Mouse (Mus musculus): ENCODE results near the gene Spata46. TPM values are rescaled to one million over a fixed set of nuclear protein-coding genes. Genes with fewer than 3 reads are reported as not detected.

The Spata46 gene
- polyA plus RNA-seq, 1 experiment, result 0.17 TPM

DNA sequence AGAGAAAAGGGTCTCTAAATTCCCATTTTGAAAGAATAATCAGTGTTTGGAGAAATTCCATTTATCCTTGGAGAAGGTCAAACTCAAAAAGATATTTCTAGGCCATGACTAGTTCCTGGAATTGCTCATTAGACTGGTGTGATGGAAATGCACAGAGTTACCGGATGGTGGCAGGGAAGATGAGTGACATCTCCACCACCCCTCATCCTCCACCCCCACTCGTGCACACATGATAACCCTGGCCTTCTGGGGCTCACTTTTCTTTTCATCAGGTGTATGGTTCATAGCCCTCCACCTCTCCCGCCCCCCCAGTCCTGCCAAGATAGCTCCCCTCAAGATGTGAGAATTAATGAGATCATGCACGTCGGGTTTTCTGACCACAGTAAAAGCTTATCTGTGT, 15.3 kb upstream of the Spata46 start:
- peaks cover 5% of the 10 kb centered on the region; the same call in 1 of the 2 replicates for H3K4me1 ChIP-seq (ENCODE audit: control insufficient read depth, insufficient read depth, low read length)
- DNase-seq, result no peak
- H3K4me3 ChIP-seq (ENCODE audit: insufficient read depth, low read depth, low read length), result no peak overlapping the region
- no peaks in the 10 kb centered on the region for H3K36me3 ChIP-seq (ENCODE audit: control insufficient read depth, insufficient read depth, low read length)
- H3K27me3 ChIP-seq (replicated peaks; ENCODE audit: control insufficient read depth, insufficient read depth, low read length), result no peaks in the 10 kb centered on the region
- whole genome bisulfite sequencing, result 83% methylated on average over 5 of the region's 5 CpGs
- no peak overlapping the region for H3K27ac ChIP-seq (ENCODE audit: insufficient read depth, low read depth, low read length)
- no peak for TF ChIP-seq POLR2A (IDR thresholded peaks at IDR 0.05; ENCODE audit: low read depth, low read length)
- TF ChIP-seq CTCF (conservative IDR thresholded peaks at IDR 0.05; ENCODE audit: insufficient read depth, insufficient read length, low read depth, low read length), result no peak

GRCm38 (mm10) chr1:170294786-170295570, 13.6 kb upstream of the Spata46 start:
- no peak for DNase-seq
- Histone ChIP-seq H3K4me3 (ENCODE audit: insufficient read depth, low read depth, low read length) (no peak overlapping the region), H3K4me1 (ENCODE audit: control insufficient read depth, insufficient read depth, low read length) (peaks cover 5% of the 10 kb centered on the region; the same call in 1 of the 2 replicates), H3K27ac (ENCODE audit: insufficient read depth, low read depth, low read length) (no peak overlapping the region), H3K27me3 (replicated peaks; ENCODE audit: control insufficient read depth, insufficient read depth, low read length) (no peaks in the 10 kb centered on the region), H3K36me3 (ENCODE audit: control insufficient read depth, insufficient read depth, low read length) (no peaks in the 10 kb centered on the region)
- TF ChIP-seq CTCF (conservative IDR thresholded peaks at IDR 0.05; ENCODE audit: insufficient read depth, insufficient read length, low read depth, low read length) (no peak), POLR2A (IDR thresholded peaks at IDR 0.05; ENCODE audit: low read depth, low read length) (no peak)
- WGBS, result 84% methylated on average over 15 of the region's 15 CpGs

GRCm38 (mm10) chr1:170299496-170299895, 9.1 kb upstream of the Spata46 start:
- no peak for TF ChIP-seq POLR2A (IDR thresholded peaks at IDR 0.05; ENCODE audit: low read depth, low read length)
- TF ChIP-seq CTCF (conservative IDR thresholded peaks at IDR 0.05; ENCODE audit: insufficient read depth, insufficient read length, low read depth, low read length), result no peak
- 46% methylated on average over 4 of the region's 4 CpGs for WGBS
- no peak overlapping the region for H3K4me3 ChIP-seq (ENCODE audit: insufficient read depth, low read depth, low read length)
- H3K27me3 ChIP-seq (replicated peaks; ENCODE audit: control insufficient read depth, insufficient read depth, low read length), result no peaks in the 10 kb centered on the region
- no peaks in the 10 kb centered on the region for H3K36me3 ChIP-seq (ENCODE audit: control insufficient read depth, insufficient read depth, low read length)
- H3K4me1 ChIP-seq (ENCODE audit: control insufficient read depth, insufficient read depth, low read length), result no peaks in the 10 kb centered on the region
- H3K27ac ChIP-seq (ENCODE audit: insufficient read depth, low read depth, low read length), result no peak overlapping the region
- DNase-seq, result no peak

DNA sequence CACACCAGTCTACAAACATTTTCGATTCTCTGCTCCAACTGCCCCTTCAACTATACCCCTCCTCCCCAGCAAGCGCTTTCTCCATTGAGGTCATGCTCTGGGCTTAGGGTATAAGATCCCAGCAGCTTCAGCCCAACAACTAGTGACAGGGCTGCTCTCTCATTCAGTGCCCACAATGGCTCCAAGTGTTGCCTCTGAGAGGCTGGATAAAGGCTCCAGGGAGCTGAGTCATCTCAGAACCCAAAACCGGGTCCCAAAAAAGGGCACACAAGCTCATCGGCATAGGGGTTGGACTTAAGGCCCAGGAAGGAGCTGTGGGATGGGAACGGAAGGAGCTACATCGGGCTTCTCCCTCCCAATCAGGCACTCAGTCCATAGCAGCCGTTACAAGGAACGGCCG, 6.9 kb upstream of the Spata46 start:
- no peak for DNase-seq
- Histone ChIP-seq H3K27ac (ENCODE audit: insufficient read depth, low read depth, low read length) (no peak overlapping the region), H3K4me3 (ENCODE audit: insufficient read depth, low read depth, low read length) (no peak overlapping the region), H3K4me1 (ENCODE audit: control insufficient read depth, insufficient read depth, low read length) (no peaks in the 10 kb centered on the region), H3K36me3 (ENCODE audit: control insufficient read depth, insufficient read depth, low read length) (no peaks in the 10 kb centered on the region), H3K27me3 (replicated peaks; ENCODE audit: control insufficient read depth, insufficient read depth, low read length) (no peaks in the 10 kb centered on the region)
- 89% methylated on average over 9 of the region's 9 CpGs for WGBS
- no peak for TF ChIP-seq POLR2A (IDR thresholded peaks at IDR 0.05; ENCODE audit: low read depth, low read length)
- no peak for TF ChIP-seq CTCF (conservative IDR thresholded peaks at IDR 0.05; ENCODE audit: insufficient read depth, insufficient read length, low read depth, low read length)

DNA sequence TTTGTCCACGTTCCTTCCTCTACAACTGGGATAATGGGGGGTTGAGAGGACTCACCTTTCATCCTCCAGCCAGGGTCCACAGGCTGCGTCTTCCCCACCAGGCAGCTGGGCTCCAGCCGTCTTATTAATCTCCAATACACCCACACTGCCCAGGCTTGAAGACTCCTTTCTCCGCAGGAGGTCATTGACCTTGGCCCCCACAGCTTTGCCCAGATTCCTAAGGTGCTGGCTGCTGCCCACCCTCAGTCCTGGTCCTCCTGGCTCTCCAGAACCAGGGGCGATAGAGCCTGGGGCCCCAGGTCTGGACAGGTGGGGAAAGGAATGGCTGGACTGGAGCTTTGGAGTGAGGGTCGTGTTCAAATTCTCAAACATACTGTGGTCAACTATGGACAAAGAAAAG, 6.1 kb upstream of the Spata46 start:
- Histone ChIP-seq H3K36me3 (ENCODE audit: control insufficient read depth, insufficient read depth, low read length) (no peaks in the 10 kb centered on the region), H3K4me3 (ENCODE audit: insufficient read depth, low read depth, low read length) (no peak overlapping the region), H3K27ac (ENCODE audit: insufficient read depth, low read depth, low read length) (no peak overlapping the region), H3K4me1 (ENCODE audit: control insufficient read depth, insufficient read depth, low read length) (no peaks in the 10 kb centered on the region), H3K27me3 (replicated peaks; ENCODE audit: control insufficient read depth, insufficient read depth, low read length) (no peaks in the 10 kb centered on the region)
- WGBS, result 91% methylated on average over 6 of the region's 6 CpGs
- TF ChIP-seq CTCF (conservative IDR thresholded peaks at IDR 0.05; ENCODE audit: insufficient read depth, insufficient read length, low read depth, low read length) (no peak), POLR2A (IDR thresholded peaks at IDR 0.05; ENCODE audit: low read depth, low read length) (no peak)
- no peak for DNase-seq

GRCm38 (mm10) chr1:170303103-170303502, 5.5 kb upstream of the Spata46 start:
- Histone ChIP-seq H3K4me1 (ENCODE audit: control insufficient read depth, insufficient read depth, low read length) (no peaks in the 10 kb centered on the region), H3K4me3 (ENCODE audit: insufficient read depth, low read depth, low read length) (no peak overlapping the region), H3K36me3 (ENCODE audit: control insufficient read depth, insufficient read depth, low read length) (no peaks in the 10 kb centered on the region), H3K27me3 (replicated peaks; ENCODE audit: control insufficient read depth, insufficient read depth, low read length) (no peaks in the 10 kb centered on the region), H3K27ac (ENCODE audit: insufficient read depth, low read depth, low read length) (no peak overlapping the region)
- TF ChIP-seq POLR2A (IDR thresholded peaks at IDR 0.05; ENCODE audit: low read depth, low read length) (no peak), CTCF (conservative IDR thresholded peaks at IDR 0.05; ENCODE audit: insufficient read depth, insufficient read length, low read depth, low read length) (no peak)
- DNase-seq, result no peak
- 68% methylated on average over 6 of the region's 6 CpGs for WGBS

DNA sequence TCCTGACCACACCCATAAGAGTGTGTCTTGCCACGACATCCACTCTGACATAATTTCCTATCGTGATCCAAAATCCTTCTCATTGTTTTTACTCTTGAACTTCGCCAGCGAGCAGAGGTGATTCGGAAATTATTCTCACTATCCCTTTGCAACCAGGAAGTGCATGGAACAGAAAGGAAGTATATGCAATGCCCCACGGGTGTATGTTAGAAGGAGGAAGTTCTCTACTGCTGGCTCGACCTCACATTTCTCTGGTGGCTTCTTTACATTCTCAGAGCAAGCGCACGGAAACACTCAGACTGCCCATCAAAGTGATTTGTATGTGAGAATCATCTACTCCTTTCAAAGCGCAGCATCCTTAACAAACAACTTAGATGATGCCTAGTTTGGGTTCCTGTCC, 3.6 kb upstream of the Spata46 start:
- Histone ChIP-seq H3K4me3 (ENCODE audit: insufficient read depth, low read depth, low read length) (no peak overlapping the region), H3K27ac (ENCODE audit: insufficient read depth, low read depth, low read length) (no peak overlapping the region), H3K36me3 (ENCODE audit: control insufficient read depth, insufficient read depth, low read length) (no peaks in the 10 kb centered on the region), H3K4me1 (ENCODE audit: control insufficient read depth, insufficient read depth, low read length) (no peaks in the 10 kb centered on the region), H3K27me3 (replicated peaks; ENCODE audit: control insufficient read depth, insufficient read depth, low read length) (no peaks in the 10 kb centered on the region)
- WGBS, result 87% methylated on average over 10 of the region's 10 CpGs
- TF ChIP-seq POLR2A (IDR thresholded peaks at IDR 0.05; ENCODE audit: low read depth, low read length) (no peak), CTCF (conservative IDR thresholded peaks at IDR 0.05; ENCODE audit: insufficient read depth, insufficient read length, low read depth, low read length) (no peak)
- no peak for DNase-seq
